Mouse (Mus musculus): ENCODE results near the gene Nrip3. TPM values are rescaled to one million over a fixed set of nuclear protein-coding genes. Genes with fewer than 3 reads are reported as not detected.

The Nrip3 gene
- 0.59 and 0.67 TPM in 2 replicates for polyA plus RNA-seq (2016; fragmentation: Nextera tagmentation; extraction: Ambion mirVana)

GRCm38 (mm10) chr7:109781470-109782203 lies at the start of gene Nrip3:
Nrip3 (minus strand) TSS chr7:109782025.
- no peaks in the 10 kb centered on the region for H3K36me3 ChIP-seq
- H3K27me3 ChIP-seq (replicated peaks), result peaks cover 68% of the 10 kb centered on the region
- peak within 1 kb of the TSS; percentile 48; the same call in 1 of the 2 replicates for H3K27ac ChIP-seq
- WGBS (ENCODE audit: insufficient replicate concordance), result 4% methylated on average over 52 of the region's 52 CpGs
- peak; percentile 85 for ATAC-seq
- peak within 1 kb of the TSS; percentile 59 for H3K4me3 ChIP-seq
- H3K4me1 ChIP-seq, result peaks cover 18% of the 10 kb centered on the region
- H3K4me2 ChIP-seq, result peak within 1 kb of the TSS; percentile 96
- H3K9ac ChIP-seq, result peak within 1 kb of the TSS; percentile 63
- no peaks in the 10 kb centered on the region for H3K9me3 ChIP-seq (replicated peaks)

GRCm38 (mm10) chr7:109831376-109831775 lies 49.6 kb upstream of the Nrip3 start:
- no peak overlapping the region for H3K9ac ChIP-seq
- no peak overlapping the region for H3K4me3 ChIP-seq
- H3K4me1 ChIP-seq, result no peaks in the 10 kb centered on the region
- no peak overlapping the region for H3K27ac ChIP-seq
- peaks cover 18% of the 10 kb centered on the region; the same call in 1 of the 2 replicates for H3K27me3 ChIP-seq (replicated peaks)
- 68% methylated on average over 2 of the region's 2 CpGs for WGBS (ENCODE audit: insufficient replicate concordance)
- ATAC-seq, result no peak
- no peaks in the 10 kb centered on the region for H3K9me3 ChIP-seq (replicated peaks)
- H3K4me2 ChIP-seq, result no peak overlapping the region
- H3K36me3 ChIP-seq, result no peaks in the 10 kb centered on the region

GRCm38 (mm10) chr7:109826911-109827310 lies 45.1 kb upstream of the Nrip3 start:
- peaks cover 4% of the 10 kb centered on the region; the same call in 1 of the 2 replicates for H3K27me3 ChIP-seq (replicated peaks)
- no peak overlapping the region for H3K9ac ChIP-seq
- H3K4me1 ChIP-seq, result no peaks in the 10 kb centered on the region
- no peaks in the 10 kb centered on the region for H3K36me3 ChIP-seq
- no peaks in the 10 kb centered on the region for H3K9me3 ChIP-seq (replicated peaks)
- ATAC-seq, result no peak
- H3K27ac ChIP-seq, result no peak overlapping the region
- WGBS (ENCODE audit: insufficient replicate concordance), result 74% methylated on average over 8 of the region's 8 CpGs
- H3K4me3 ChIP-seq, result no peak overlapping the region
- H3K4me2 ChIP-seq, result no peak overlapping the region

DNA sequence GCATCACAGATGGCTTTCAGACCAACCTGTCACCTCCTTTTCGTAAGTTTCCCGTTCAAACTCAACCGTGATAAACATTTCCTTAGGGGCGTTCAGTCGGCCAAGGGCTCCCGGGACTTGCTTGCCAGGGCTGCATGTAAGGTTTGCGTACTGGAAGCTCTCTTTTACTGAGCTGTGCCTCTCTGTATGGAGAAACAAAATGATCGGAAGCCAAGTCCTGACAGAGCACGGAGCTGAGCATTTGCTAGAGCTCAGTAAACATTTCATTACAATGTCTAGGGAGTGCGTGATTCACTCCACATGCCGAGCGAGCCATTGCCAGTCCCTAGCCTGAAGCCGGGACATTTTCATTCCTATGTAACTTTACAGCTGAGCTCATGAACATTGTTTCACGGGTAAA lies 43.5 kb upstream of the Nrip3 start:
- Histone ChIP-seq H3K27me3 (replicated peaks) (peaks cover 4% of the 10 kb centered on the region; the same call in 1 of the 2 replicates), H3K36me3 (no peaks in the 10 kb centered on the region), H3K9ac (no peak overlapping the region), H3K4me1 (no peaks in the 10 kb centered on the region), H3K27ac (no peak overlapping the region), H3K4me3 (no peak overlapping the region), H3K4me2 (no peak overlapping the region), H3K9me3 (replicated peaks) (no peaks in the 10 kb centered on the region)
- ATAC-seq, result no peak
- WGBS (ENCODE audit: insufficient replicate concordance), result 72% methylated on average over 14 of the region's 14 CpGs

DNA sequence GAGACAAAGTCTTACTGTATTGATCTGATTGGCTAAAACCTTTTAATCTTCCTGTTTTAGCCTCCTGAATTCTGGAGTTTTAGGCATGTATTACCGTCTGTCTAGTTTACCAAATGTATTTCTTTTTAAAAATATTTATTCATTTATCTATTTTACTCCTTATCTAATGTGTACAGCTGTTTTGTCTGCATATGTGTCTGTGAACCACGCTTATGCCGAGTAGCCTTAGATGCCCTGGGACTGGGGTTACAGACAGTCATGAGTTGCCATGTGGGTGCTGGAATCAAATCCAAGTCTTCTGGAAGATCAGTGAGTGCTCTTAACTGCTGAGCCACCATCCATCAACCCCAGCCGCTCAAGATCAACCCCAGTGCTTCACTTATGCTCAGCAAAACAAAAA lies 36.8 kb upstream of the Nrip3 start:
- no peak overlapping the region for H3K4me3 ChIP-seq
- H3K36me3 ChIP-seq, result no peaks in the 10 kb centered on the region
- H3K27me3 ChIP-seq (replicated peaks), result no peaks in the 10 kb centered on the region; the same call in 1 of the 2 replicates
- ATAC-seq, result peak; percentile 51; the same call in 1 of the 2 replicates
- no peak overlapping the region for H3K9ac ChIP-seq
- 41% methylated on average over 4 of the region's 4 CpGs for WGBS (ENCODE audit: insufficient replicate concordance)
- H3K4me2 ChIP-seq, result peak overlapping the region; percentile 8; the same call in 1 of the 2 replicates
- no peaks in the 10 kb centered on the region for H3K9me3 ChIP-seq (replicated peaks)
- H3K4me1 ChIP-seq, result peaks cover 24% of the 10 kb centered on the region
- H3K27ac ChIP-seq, result no peak overlapping the region

DNA sequence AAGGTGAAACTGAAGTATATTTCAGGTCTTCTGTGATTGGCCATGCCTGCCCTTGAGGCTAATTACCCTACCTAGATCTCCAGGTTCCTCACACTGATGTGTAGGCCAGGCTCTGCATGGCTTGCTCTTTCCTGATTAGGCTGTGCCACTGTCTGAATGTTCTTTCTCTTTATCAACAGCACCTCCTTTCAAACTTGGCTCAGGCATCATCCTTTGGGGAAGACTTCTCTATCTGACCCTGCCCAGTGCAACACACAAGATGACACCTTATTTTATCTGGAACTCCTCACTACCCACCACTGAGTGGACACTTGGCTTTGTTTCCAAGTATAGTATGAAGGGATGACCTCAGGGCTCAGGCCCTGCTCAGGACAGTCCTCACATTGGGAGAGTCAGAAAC lies 36.1 kb upstream of the Nrip3 start:
- H3K4me1 ChIP-seq, result peaks cover 24% of the 10 kb centered on the region
- no peak overlapping the region for H3K4me2 ChIP-seq
- H3K27me3 ChIP-seq (replicated peaks), result peaks cover 5% of the 10 kb centered on the region
- H3K9ac ChIP-seq, result no peak overlapping the region; the same call in 1 of the 2 replicates
- H3K27ac ChIP-seq, result peak overlapping the region; percentile 36; the same call in 1 of the 2 replicates
- H3K9me3 ChIP-seq (replicated peaks), result no peaks in the 10 kb centered on the region
- H3K36me3 ChIP-seq, result no peaks in the 10 kb centered on the region
- ATAC-seq, result peak; percentile 90
- no peak overlapping the region for H3K4me3 ChIP-seq

GRCm38 (mm10) chr7:109813330-109814140 lies 31.7 kb upstream of the Nrip3 start:
- no peak for ATAC-seq
- Histone ChIP-seq H3K4me2 (no peak overlapping the region), H3K4me1 (peaks cover 16% of the 10 kb centered on the region), H3K9ac (no peak overlapping the region), H3K27ac (no peak overlapping the region), H3K36me3 (no peaks in the 10 kb centered on the region), H3K27me3 (replicated peaks) (peaks cover 21% of the 10 kb centered on the region), H3K9me3 (replicated peaks) (no peaks in the 10 kb centered on the region), H3K4me3 (no peak overlapping the region)
- WGBS (ENCODE audit: insufficient replicate concordance), result 70% methylated on average over 4 of the region's 4 CpGs

DNA sequence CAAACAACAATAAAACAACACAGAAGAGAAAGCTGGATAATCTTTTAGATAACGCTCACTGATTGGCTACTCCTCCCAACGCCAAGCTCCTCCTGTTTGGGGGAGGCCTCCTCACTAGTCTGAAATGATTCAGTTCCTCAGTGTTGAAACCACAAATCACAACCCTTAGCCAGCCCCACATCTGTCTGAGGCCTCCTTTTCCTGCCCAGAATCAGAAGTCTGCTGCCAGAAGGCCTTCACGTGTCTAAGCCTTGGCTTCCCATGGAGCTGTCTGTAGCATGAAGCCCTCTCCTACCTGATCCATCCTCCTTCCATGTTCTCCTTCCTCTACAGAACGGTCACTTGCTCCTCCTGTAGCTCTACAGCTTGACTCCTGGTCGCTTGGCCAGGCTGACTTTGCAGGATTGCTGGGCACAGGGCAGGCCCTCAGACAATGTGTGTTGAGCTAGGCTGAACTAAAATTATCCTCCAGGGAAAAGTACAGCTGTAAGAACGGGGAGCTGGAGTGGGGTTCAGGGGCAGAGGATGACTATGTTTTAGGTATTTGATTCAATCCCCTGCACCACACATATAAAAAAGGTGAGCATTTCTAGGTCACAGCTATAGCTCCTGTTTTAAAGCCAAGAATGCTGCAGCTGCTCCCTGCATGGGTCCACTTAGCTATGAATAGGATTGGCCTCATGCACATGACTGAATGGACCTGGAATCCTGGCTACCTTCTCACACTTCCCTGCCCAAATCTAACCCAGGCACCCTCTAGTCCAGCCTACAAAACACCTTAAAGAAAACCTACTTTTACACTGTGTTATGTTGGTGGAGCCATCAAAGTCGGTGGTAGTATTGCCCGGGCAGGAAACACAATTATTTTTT lies 26.0 kb upstream of the Nrip3 start:
- no peak overlapping the region for H3K4me3 ChIP-seq
- H3K4me1 ChIP-seq, result no peaks in the 10 kb centered on the region
- no peak for ATAC-seq
- WGBS (ENCODE audit: insufficient replicate concordance), result 44% methylated on average over 8 of the region's 8 CpGs
- H3K27me3 ChIP-seq (replicated peaks), result peaks cover 26% of the 10 kb centered on the region
- no peak overlapping the region for H3K9ac ChIP-seq
- no peaks in the 10 kb centered on the region for H3K9me3 ChIP-seq (replicated peaks)
- no peaks in the 10 kb centered on the region for H3K36me3 ChIP-seq
- H3K4me2 ChIP-seq, result no peak overlapping the region
- H3K27ac ChIP-seq, result no peak overlapping the region

DNA sequence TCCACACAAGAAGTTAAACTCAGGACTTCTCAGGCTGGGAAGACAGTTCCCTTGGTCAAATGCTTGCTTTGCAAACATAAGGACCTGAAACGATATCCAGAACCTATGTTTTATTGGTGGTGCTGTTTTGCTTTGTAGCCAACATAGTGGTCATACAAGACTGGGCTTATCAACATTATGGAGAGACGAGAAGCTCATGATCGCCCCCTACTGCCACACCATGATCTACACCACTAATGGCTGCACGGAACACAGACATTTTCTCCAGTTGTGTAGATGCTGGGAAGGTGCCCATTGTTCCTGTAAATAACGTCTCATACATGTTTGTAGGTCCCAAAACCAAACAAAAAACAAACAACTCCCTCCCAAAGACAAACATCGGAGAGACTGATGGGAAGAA lies 23.0 kb upstream of the Nrip3 start:
- Histone ChIP-seq H3K27me3 (replicated peaks) (peaks cover 25% of the 10 kb centered on the region), H3K4me3 (no peak overlapping the region), H3K36me3 (no peaks in the 10 kb centered on the region), H3K9ac (no peak overlapping the region), H3K4me2 (no peak overlapping the region), H3K27ac (no peak overlapping the region), H3K4me1 (no peaks in the 10 kb centered on the region), H3K9me3 (replicated peaks) (no peaks in the 10 kb centered on the region)
- 34% methylated on average over 6 of the region's 6 CpGs for WGBS (ENCODE audit: insufficient replicate concordance)
- no peak for ATAC-seq

DNA sequence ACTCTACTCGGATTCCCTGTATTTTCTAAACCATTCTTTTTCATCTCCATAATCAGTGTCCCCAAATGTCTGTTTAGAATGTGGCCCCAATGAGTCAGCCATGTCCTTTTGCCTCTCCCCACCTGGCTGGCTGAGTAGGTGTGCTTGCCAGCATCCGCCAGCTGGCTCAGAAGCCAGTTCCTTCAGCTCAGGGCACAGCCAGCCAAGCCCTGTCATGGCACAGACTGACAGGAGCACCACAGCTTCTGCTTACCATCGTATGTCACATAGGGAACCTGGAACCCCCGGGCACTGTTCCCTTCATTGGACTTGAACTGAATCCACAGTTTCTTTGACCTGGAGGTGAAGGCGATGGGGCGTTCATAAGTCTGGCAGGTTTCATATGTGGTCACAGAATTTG lies 22.5 kb upstream of the Nrip3 start:
- 62% methylated on average over 6 of the region's 6 CpGs for WGBS (ENCODE audit: insufficient replicate concordance)
- H3K4me3 ChIP-seq, result no peak overlapping the region
- H3K27me3 ChIP-seq (replicated peaks), result peaks cover 25% of the 10 kb centered on the region
- no peak overlapping the region for H3K9ac ChIP-seq
- no peak overlapping the region for H3K4me2 ChIP-seq
- no peaks in the 10 kb centered on the region for H3K9me3 ChIP-seq (replicated peaks)
- no peaks in the 10 kb centered on the region for H3K4me1 ChIP-seq
- no peaks in the 10 kb centered on the region for H3K36me3 ChIP-seq
- H3K27ac ChIP-seq, result no peak overlapping the region
- no peak for ATAC-seq

- Histone ChIP-seq H3K9ac (no peak overlapping the region), H3K27ac (no peak overlapping the region), H3K4me3 (no peak overlapping the region), H3K27me3 (replicated peaks) (peaks cover 25% of the 10 kb centered on the region), H3K9me3 (replicated peaks) (no peaks in the 10 kb centered on the region), H3K36me3 (no peaks in the 10 kb centered on the region), H3K4me1 (no peaks in the 10 kb centered on the region), H3K4me2 (no peak overlapping the region)
- 38% methylated on average over 1 of the region's 1 CpGs for WGBS (ENCODE audit: insufficient replicate concordance)
- no peak for ATAC-seq
These were observed 21.7 kb upstream of the Nrip3 start for GRCm38 (mm10) chr7:109803516-109803915.

Measured in liver, embryonic 12.5 days (tissue).